Mouse (Mus musculus) MEL (cell line): ENCODE data around the gene Mip.

Source experiments
- CHD2 ChIP-seq: IDR thresholded peaks from 2 replicates; pipeline ENCODE4 v1.6.1; 2011; ENCODE audit warnings: low read length, improper control_type of control experiment
- CTCF ChIP-seq, 3 experiments: IDR thresholded peaks in 2 of 3; conservative IDR thresholded peaks in 1 of 3; 2 replicates each; pipeline ENCODE4 v1.5.1; 2011 to 2012; ENCODE audit warnings: low read length in 3 of 3, low read depth in 2 of 3, mild to moderate bottlenecking in 2 of 3, improper control_type of control experiment in 1 of 3, inconsistent platforms in 1 of 3, mixed read lengths in 1 of 3, moderate library complexity in 1 of 3; ENCODE audit not compliant: control insufficient read depth in 1 of 3, insufficient read depth in 1 of 3, poor library complexity in 1 of 3, severe bottlenecking in 1 of 3
- EP300 ChIP-seq, 2 experiments: IDR thresholded peaks; 2 replicates each; pipeline ENCODE4 v1.6.1; 2011; ENCODE audit warnings: improper control_type of control experiment in 2 of 2, low read length in 2 of 2, low read depth in 1 of 2, mild to moderate bottlenecking in 1 of 2
- GABPA ChIP-seq: IDR thresholded peaks from 2 replicates; pipeline ENCODE4 v1.6.1; 2012; ENCODE audit warnings: low read depth, mild to moderate bottlenecking, inconsistent platforms, low read length, improper control_type of control experiment, moderate library complexity
- MAX ChIP-seq: IDR thresholded peaks from 2 replicates; pipeline ENCODE4 v1.6.1; 2011; ENCODE audit warnings: low read length, improper control_type of control experiment
- MAZ ChIP-seq: IDR thresholded peaks from 2 replicates; pipeline ENCODE4 v1.6.1; 2012; ENCODE audit warnings: low read depth, mild to moderate bottlenecking, inconsistent platforms, low read length, improper control_type of control experiment
- MYC ChIP-seq: IDR thresholded peaks from 2 replicates; pipeline ENCODE4 v1.6.1; 2011; ENCODE audit warnings: low read depth, mild to moderate bottlenecking, low read length, improper control_type of control experiment, moderate library complexity
- NELFE ChIP-seq: IDR thresholded peaks from 2 replicates; pipeline ENCODE4 v1.6.1; 2011; ENCODE audit warnings: low read depth, low read length, improper control_type of control experiment
- POLR2A ChIP-seq, 2 experiments: IDR thresholded peaks; 2 replicates each; pipeline ENCODE4 v1.6.1; 2011 to 2012; ENCODE audit warnings: low read length in 2 of 2, mild to moderate bottlenecking in 2 of 2, control low read depth in 1 of 2, improper control_type of control experiment in 1 of 2, low read depth in 1 of 2, moderate library complexity in 1 of 2; ENCODE audit not compliant: control insufficient read depth in 1 of 2, insufficient read depth in 1 of 2, poor library complexity in 1 of 2
- SIN3A ChIP-seq: IDR thresholded peaks from 2 replicates; pipeline ENCODE4 v1.6.1; 2012; ENCODE audit warnings: low read length, improper control_type of control experiment, inconsistent platforms
- TCF12 ChIP-seq: IDR thresholded peaks from 2 replicates; pipeline ENCODE4 v1.6.1; 2014; ENCODE audit warnings: low read depth, mild to moderate bottlenecking, inconsistent platforms, low read length, improper control_type of control experiment, moderate library complexity

DNA sequence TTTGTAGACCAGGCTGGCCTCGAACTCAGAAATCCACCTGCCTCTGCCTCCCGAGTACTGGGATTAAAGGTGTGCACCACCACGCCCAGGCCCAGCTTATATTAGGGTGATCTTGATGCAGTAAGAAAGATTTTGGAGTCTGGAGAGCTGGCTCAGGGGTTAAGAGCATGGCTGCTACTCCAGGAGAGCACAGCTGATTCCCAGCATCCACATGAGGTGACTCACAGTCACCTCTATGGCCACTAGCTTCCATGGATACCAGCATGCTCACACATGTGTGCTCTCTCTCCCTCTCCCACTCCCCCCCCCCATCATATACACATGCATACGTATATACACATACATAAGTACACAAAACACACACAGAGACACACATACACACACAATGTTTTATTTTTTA lies 48.3 kb upstream of the Mip start:
- TF ChIP-seq MYC (no peak), MAZ (no peak), CHD2 (no peak), NELFE (no peak), CTCF (IDR thresholded peaks at IDR 0.05 in 2 of 3, conservative IDR thresholded peaks at IDR 0.05 in 1 of 3; ENCODE audit: control insufficient read depth in 1 of 3, insufficient read depth in 1 of 3, low read depth in 2 of 3, low read length in 3 of 3, poor library complexity in 1 of 3, severe bottlenecking in 1 of 3) (no peak), GABPA (no peak), POLR2A (IDR thresholded peaks at IDR 0.05; ENCODE audit: control insufficient read depth in 1 of 2, insufficient read depth in 1 of 2, low read depth in 1 of 2, low read length in 2 of 2, poor library complexity in 1 of 2) (no peak), SIN3A (no peak), EP300 (IDR thresholded peaks at IDR 0.05; ENCODE audit: low read depth in 1 of 2, low read length in 2 of 2) (no peak), MAX (no peak), TCF12 (no peak)
